Mouse (Mus musculus) gonadal fat pad, adult 2 months (tissue): ENCODE results near the gene Ubl3. TPM values are rescaled to one million over a fixed set of nuclear protein-coding genes. Genes with fewer than 3 reads are reported as not detected.

Experiments
- DNase-seq: peaks from one replicate; pipeline ENCODE4 v3.0.0-alpha.2; 2012; ENCODE audit warnings: low read depth
- polyA plus RNA-seq: library from polyadenylated mRNA; depleted of rRNA; stranded (reverse); fragments of >200 nt; gene quantifications from 2 replicates; pipeline ENCODE4 v1.2.3, GENCODE M21; 2012; rRNA removed

Gene Ubl3
- polyA plus RNA-seq, 1 experiment = 72.2 TPM

DNA sequence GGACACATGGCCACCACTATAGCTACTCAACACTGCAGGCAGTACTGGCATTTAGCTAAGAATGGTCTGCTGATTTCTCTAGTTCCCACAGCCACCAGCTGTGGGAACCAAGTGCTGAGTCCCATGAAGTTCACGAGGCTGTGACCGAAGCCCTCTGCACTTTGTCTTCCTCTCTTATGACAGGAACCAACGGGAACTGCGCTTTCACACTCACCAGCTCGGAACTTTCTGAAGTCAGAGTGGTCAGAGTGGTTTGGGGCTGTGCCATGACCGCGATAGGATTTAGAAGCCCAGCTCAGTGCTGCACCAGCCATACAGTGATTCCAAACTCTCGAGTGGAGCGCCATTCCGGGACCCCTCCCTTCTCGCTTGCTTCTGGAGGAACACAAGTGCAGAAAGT is 66.4 kb downstream of the Ubl3 start:
- no peak for DNase-seq

DNA sequence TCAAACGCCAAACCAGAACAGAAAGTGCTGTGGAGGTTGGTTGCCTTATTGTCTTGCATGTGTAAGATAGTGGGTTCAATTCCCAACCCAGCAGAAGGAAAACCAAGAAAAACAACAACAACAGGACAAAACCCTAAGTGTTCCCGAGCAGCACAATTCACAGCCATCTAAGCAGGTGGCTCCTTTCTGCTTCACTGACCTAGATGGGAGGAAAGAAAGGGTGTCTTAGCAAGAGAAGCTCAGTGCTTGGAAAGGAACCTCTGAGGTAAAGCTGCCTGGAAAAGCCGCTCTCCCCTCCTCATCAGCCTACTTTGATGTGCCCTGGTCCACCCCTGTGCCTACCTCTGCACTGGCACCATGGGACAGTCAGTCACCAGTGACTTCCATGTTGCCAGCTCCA is 70.8 kb downstream of the Ubl3 start:
- no peak for DNase-seq

DNA sequence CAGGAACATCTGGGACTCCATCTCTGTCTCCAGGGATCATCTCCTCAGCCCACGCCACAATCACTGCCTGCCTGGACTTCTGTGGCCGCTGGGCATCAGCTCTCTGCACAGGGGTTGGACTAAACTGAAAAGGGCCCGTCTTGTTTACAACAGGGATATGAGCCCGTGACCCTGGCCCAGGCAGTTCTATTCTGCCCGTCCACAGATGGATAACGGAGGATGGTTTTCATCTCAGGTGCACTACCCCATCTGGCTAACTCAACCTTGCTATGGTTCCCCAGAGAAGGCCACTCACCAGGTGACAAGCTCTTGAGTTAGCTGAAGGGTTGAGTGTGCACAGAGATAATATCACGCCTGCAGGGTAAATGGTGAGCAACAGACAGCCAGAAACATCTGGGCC is 78.2 kb downstream of the Ubl3 start:
- no peak for DNase-seq

DNA sequence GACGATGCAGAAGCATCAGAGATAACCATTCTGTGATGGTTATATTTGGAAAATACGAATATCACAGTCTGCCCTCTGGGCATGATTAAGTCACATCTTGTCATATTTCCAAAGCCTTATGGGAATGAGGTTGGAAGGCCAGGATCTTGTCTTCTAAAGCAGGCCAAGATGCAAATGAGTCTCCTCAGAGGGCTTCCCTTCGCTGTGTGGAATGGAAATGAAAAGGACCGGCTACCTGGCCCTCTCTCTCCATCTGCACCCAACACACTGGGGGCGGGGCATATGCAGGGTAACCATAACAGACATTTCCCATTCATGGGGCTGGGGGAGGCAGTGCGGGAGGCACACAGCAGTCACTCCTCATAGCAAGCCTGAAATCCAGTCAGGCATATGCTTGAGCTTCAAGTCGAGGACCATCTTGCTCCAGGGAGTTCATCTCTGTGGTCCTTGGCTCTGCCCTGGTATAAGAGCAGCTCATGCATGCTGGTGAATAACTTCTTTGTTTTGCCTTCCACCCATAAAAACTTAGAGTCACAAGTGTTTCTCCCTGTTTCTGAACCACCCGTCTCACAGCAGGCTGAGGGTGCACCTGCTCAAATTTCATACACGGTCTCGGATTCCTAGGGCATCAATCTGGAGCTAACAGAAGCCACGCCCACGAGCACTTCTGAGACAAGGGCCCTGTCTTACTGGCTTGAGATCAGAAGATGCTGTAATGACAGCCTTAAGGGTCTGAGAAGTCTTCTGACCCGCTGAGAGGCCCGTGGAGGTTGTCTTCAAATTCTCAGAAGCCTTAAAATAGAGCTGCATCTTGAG is 83.8 kb downstream of the Ubl3 start:
- DNase-seq = no peak

DNA sequence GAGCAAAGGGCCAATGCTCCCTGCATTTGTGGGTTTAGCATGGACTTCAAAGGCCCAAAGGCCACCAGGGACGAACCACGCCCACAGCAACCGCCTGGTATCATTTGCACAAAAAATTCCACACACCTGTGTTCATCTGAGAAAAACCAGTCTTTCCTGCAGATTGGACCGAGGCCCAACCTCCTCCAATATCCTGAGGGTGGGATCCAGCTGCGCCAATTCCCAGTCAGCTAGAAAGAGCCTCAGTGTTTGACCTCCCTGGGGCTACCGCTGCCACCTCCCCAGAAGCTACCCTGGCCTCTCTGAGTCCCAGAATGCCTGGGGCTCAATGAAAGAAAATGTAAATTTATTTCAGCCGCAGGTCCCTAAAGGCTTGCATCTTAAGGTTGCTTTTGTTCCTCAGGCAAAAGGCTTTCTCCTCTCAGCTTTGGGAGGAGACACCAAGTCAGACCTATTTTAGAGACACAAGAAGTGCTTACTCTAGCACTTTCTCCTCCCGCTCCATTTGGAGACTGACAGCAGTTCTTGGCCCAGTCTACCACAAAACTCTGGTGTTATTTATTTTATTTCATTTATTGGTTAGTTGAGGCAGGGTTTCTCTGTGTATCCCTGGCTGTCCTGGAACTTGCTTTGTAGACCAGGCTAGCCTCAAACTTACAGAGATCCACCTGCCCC is 85.5 kb downstream of the Ubl3 start:
- DNase-seq = no peak

DNA sequence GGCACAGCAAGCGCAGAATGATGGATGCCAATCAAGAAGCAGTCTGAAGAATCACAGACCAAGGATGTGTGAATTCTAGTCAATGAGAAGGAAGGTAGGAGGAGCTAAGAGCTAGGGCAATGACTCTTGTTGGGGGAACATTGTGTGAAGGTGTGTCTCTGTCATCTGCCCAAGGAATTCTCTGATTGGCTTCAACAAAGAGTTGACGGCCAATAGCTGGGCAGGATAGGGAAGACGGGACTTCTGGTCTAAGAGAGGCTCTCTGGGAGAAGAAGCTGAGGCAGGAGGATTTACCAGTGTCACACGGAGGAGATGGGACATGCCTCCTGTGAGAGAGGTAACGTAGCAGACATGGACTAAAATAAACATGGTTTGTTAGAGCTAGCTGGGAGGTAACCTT is 86.5 kb downstream of the Ubl3 start:
- DNase-seq = no peak

DNA sequence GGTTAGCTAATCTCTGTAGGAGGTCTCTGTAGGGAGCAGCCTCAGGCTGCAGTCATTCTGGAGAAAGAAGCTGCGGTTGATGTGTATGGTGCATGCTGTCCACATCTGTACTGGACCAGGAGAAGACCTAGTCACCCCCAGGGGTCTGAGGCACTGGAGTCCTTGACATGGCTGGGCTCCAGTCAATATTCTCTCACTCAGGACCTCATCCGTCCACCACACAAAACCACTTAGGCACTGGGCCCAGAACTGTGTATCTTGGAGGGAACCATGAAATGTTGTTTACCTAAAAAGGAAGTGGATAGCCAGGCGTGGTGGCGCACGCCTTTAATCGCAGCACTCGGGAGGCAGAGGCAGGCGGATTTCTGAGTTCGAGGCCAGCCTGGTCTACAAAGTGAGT is 87.5 kb downstream of the Ubl3 start:
- no peak for DNase-seq

DNA sequence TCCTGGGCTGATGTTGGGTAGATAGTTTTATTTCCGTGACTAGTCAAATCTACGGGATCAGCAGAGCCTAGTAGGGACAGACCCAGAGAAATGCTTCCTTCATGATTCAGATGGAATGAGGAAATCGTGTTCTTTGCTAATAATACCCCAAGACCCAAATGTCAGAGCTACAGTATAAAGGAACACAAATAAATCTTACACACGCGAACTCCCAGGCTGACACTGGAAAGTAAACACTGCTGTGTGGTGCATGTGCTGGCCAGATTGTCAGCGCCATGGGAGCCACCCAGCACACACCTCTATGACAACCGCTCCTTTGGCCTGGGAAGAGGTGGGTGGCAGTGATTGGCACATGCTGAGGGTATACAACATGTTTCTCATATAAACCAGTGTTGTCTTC is 88.1 kb downstream of the Ubl3 start:
- DNase-seq = no peak

DNA sequence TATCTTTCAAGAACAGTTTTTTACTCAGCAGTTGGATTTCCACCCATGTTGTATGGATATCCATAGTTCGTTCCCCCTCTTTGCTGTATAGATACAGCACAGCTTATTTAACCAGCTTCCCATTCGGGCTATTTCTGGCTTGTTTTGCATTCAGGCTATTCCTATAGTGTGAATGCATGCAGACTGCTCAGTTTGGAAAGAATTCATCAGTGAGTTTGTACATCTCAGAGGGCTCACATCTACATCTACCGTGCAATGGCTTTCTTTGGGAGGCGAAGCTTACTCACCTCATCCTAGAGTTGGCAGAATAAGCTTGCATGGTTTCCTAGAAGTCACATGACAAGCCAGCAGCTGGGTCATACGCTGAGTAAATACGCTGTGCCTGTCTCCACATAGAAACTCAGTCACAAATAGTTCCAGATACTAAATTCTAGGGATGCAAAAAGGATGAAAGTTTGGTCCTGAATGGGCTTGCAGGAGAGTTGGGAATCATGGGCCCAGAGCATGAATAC is 88.8 kb downstream of the Ubl3 start:
- no peak for DNase-seq

Other genes starting within 250 kb of the Ubl3 start
- gene Slc7a1, start 152.9 kb downstream of the Ubl3 start, polyA plus RNA-seq = 21.2 and 35.9 TPM in 2 replicates